Mouse (Mus musculus): ENCODE data around the gene Socs1.

DNA sequence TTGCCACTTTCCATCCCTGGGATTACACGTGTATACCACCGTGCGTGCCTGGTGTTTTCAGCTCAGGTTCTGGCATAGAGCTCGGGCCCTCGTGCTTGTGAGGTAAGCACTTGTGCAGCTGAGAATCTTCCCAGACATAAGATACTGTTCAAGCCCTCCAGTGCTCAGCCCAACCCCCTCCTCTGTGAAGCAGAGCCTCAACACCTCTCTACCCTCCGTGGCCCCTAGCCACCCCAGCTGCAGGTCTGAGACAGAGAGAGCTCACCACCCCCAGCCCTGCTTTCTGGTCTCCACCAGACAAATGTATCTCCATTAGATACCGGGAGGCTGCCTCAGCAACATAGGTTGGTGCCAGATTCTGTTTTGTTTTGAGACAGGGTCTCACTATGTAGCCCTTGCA is 36.1 kb downstream of the Socs1 start:
- no peak for TF ChIP-seq POLR2A (IDR thresholded peaks at IDR 0.05; ENCODE audit: insufficient read depth, low read length)
- TF ChIP-seq CTCF (IDR thresholded peaks at IDR 0.05; ENCODE audit: low read depth, low read length) = no peak
- TF ChIP-seq EP300 (IDR thresholded peaks at IDR 0.05; ENCODE audit: insufficient read depth, low read depth, low read length) = no peak

All from ES-Bruce4 (cell line).